Mouse (Mus musculus) kidney, adult 9 months (tissue): ENCODE results near the gene Tmem206.

ENCODE experiments used
- DNase-seq: peaks from one replicate; pipeline ENCODE4 v3.0.0; 2022

Gene Tmem206

GRCm38 (mm10) chr1:191311296-191311898, 14.3 kb upstream of the Tmem206 start:
- peak; percentile 54 for DNase-seq

- DNase-seq: peak; percentile 89
These were observed 13.2 kb upstream of the Tmem206 start for GRCm38 (mm10) chr1:191312513-191312941.

- DNase-seq: no peak
These were observed 12.6 kb upstream of the Tmem206 start for GRCm38 (mm10) chr1:191313158-191313557.

GRCm38 (mm10) chr1:191313926-191314325, 11.8 kb upstream of the Tmem206 start:
- no peak for DNase-seq

GRCm38 (mm10) chr1:191316818-191317217, 8.9 kb upstream of the Tmem206 start:
- no peak for DNase-seq

GRCm38 (mm10) chr1:191317591-191318196, 8.0 kb upstream of the Tmem206 start, which contains the start of gene Nenf:
Gene Nenf, minus strand, starts transcription at chr1:191318194.
- peak; percentile 71 for DNase-seq

GRCm38 (mm10) chr1:191318686-191319085, 7.0 kb upstream of the Tmem206 start:
- no peak for DNase-seq

GRCm38 (mm10) chr1:191323381-191323780, 2.3 kb upstream of the Tmem206 start:
- no peak for DNase-seq

- no peak for DNase-seq
These were observed 750 bp upstream of the Tmem206 start for GRCm38 (mm10) chr1:191324733-191325590.

GRCm38 (mm10) chr1:191326233-191326882, 646 bp downstream of the Tmem206 start:
- DNase-seq: peak; percentile 52

- DNase-seq: peak; percentile 56
These were observed 1.5 kb downstream of the Tmem206 start for GRCm38 (mm10) chr1:191327258-191327657.

- DNase-seq: peak; percentile 98
These were observed 2.3 kb downstream of the Tmem206 start for GRCm38 (mm10) chr1:191328019-191328441.

- peak; percentile 71 for DNase-seq
These were observed 4.6 kb downstream of the Tmem206 start for GRCm38 (mm10) chr1:191330356-191330755.

GRCm38 (mm10) chr1:191334500-191334899, 8.8 kb downstream of the Tmem206 start:
- DNase-seq: no peak

GRCm38 (mm10) chr1:191339876-191340275, 14.2 kb downstream of the Tmem206 start:
- DNase-seq: no peak

GRCm38 (mm10) chr1:191340530-191340929, 14.8 kb downstream of the Tmem206 start:
- DNase-seq: peak; percentile 70

- no peak for DNase-seq
These were observed 21.9 kb downstream of the Tmem206 start for GRCm38 (mm10) chr1:191347602-191348001.

GRCm38 (mm10) chr1:191348592-191348991, 22.9 kb downstream of the Tmem206 start:
- no peak for DNase-seq

GRCm38 (mm10) chr1:191348996-191349395, 23.3 kb downstream of the Tmem206 start:
- DNase-seq: no peak

- no peak for DNase-seq
These were observed 23.9 kb downstream of the Tmem206 start for GRCm38 (mm10) chr1:191349486-191350037.

- DNase-seq: no peak
These were observed 24.6 kb downstream of the Tmem206 start for GRCm38 (mm10) chr1:191350355-191350754.

- DNase-seq: peak; percentile 46
These were observed 27.2 kb downstream of the Tmem206 start for GRCm38 (mm10) chr1:191352786-191353488.
